Mouse (Mus musculus) heart, adult 8-10 months (tissue): ENCODE measurements at regions not wholly inside any gene's neighbourhood (a gene's known extent, or its start where the extent isn't known, plus 50 kb on each side); places are given as distances from the start of the nearest gene placed in this dataset. TPM values are rescaled to one million over a fixed set of nuclear protein-coding genes. Genes with fewer than 3 reads are reported as not detected.

Experiments used
- DNase-seq: peaks from one replicate; pipeline ENCODE4 v3.0.0; 2022; ENCODE audit warnings: low spot score
- microRNA-seq: library from miRNA; unstranded; fragments of <30 nt; microRNA quantifications from one replicate; pipeline ENCODE4 v1.2.0, GENCODE M21; 2022

DNA sequence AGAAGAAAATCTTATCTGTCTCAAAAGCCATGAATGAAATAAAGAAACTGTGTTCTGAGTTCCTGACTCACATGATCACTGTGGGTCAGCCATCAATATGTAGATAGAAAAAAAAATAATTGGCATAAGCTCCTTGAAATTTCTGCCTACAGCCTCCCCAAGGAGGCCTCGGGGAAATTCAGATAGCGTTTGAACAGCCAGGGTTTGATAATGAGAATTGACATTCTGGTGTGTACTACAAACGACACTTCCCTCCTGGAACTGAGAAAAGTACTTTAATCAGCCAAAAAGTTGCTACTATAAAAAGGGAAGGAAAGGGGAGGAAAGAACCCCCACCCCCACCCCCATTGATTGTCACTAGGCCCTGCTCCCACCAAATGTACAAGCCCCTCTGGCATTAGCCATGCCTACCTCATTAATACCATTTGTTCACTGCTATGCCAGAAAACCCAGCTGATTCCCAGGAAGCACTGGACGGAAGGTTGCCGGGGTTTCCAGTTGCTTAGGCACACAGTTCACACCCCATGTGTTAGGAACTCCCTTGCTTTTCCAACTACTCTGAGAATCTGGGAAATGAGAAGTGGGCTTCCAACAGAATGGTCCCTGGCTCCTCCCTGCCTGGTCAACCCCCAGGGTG, 78.4 kb upstream of the Klf7 start:
- no peak for DNase-seq

- DNase-seq = no peak
These were observed 76.7 kb upstream of the Klf7 start for GRCm38 (mm10) chr1:64198781-64199180.

DNA sequence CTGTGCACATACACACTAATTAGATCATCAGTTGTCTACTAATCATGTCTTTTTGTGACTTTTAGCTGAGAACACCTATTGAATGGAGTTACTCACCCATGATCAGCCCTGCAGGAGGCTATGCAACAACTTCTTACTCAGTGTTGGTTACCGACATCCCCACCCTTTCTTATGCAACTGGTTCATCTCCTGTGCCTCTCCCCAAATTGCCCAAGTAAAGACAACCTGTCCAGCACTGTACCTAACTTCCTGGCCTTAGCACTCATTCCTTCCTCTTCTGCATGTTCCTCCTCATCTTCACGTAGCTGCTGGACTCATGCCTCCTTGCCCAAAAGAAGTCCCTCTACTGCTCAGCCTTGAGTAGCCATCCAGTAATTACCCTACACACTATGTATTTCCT, 76.2 kb upstream of the Klf7 start:
- no peak for DNase-seq

GRCm38 (mm10) chr1:64195970-64196491, 73.9 kb upstream of the Klf7 start:
- DNase-seq = peak; percentile 46

GRCm38 (mm10) chr1:64195294-64195693, 73.2 kb upstream of the Klf7 start:
- peak; percentile 30 for DNase-seq

- DNase-seq = no peak
These were observed 71.2 kb upstream of the Klf7 start for GRCm38 (mm10) chr1:64193150-64193838.

DNA sequence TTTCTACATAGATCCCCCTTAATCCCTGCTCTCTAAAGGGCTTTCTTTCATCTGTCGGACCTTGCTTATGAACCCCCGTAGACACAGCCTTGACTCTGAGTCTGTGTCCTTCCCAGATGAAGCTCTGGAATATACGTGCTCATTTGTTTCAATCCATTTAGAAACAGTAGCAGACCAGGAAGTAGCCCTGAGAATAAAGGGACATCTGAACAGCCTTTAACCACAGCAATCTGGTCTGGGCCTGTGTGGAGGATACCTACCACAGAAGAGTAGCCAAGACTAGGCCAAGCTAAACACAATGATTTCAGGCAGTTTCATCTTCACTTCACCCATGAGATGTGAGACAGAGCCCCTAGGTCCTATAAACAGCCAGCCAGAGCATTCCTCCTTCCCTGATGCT, 70.7 kb upstream of the Klf7 start:
- no peak for DNase-seq

DNA sequence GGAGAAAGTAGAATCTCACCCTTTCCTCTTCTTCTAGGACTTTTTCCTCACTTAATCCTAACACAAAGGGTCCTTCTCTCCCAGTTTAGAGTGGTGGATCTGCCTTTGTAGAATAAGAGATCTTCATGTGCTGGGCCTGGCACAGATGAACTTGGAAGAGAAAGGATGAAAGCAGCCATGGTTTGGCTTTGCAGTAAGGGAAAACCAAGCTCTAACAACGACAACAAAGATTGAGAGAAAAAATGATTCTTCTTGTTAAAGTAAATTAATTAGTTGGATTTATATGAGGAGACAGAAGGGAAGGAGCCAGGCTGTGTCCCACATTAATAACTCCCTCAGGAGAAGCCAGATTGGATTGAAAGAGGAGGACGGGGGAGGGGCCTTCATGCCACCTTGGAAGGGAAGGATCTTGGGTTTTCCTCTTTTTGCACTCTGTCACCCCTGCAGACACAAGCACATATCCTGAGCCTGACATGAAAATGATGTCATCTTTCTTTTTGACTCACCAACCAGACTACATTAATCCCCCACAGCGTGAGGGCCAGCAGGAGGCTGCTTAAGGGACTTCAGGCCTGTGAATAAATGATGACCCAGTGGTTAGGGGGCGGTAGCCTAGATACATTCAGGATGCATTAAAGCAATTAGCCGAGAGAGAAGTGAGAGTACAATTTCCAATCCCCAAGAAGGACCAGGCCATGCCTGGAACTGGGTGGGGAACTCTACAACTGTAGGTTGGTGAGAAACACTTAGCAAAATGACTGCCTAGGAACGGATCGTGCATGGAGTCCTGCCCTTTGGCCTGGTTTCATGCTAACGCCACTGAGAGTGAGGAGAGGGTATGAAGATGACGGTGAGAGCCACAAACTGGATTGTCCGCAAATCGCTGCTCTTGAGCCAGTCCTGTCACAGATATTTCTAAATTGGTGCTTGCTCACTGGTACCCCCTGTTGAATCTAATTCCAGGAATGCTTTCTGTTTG, 69.4 kb upstream of the Klf7 start:
- no peak for DNase-seq

DNA sequence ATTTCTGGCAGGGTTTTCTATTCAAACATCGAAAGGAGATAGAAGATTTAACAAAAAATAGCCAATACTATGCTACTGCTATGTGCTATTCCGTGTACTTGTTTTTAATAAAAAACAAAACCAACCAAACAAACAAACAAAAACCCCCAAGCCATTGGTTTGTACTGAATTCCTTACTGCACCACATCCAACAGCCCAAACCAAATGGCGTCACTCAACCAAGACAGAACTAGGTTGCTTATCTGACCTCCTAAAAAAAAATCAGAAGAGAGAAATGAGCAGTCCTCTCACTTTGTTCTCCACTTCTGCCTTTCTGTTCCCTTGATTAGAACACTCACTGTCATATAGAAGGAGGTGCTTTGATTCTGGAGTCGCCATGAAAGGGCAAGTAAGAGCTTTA, 68.6 kb upstream of the Klf7 start:
- DNase-seq = no peak

DNA sequence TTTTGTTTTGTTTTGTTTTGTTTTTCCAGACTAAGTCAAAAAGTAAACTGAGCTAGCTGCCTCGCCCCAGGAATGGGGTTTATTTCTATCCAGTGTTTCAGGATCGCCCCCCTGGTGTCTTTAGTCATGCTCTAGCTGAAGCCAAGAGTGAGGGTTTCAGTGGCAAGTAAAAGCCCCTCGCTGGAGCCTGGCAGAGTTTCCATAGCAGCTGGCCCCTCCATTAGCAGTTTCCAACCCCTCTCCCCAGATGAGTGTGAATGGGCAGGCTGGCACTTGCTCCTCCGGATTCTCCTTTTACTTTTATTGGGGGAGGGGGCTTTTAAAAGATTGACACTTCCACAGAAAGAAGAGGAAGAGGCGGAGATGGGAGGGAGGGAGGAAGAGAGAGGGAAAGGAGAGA, 68.0 kb upstream of the Klf7 start:
- no peak for DNase-seq

DNA sequence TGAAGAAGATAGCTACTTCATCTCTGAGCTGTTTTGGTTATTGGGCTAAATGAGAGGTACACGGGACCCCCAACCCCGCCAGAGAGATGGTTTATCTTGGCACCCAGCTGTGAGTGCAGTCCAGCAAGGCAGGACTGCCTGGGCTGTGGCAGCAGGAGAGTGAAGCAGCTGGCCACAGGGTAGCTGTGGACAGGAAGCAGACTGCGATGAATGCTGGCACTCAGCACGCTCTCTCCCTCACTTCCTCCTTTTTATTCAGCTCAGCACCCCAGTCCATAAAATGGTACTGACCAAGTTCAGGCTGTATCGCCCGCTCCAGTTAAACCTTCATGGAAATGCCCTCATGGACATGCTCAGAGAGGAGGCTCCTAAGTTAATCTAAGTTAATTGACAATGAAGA, 67.4 kb upstream of the Klf7 start:
- peak; percentile 44 for DNase-seq

DNA sequence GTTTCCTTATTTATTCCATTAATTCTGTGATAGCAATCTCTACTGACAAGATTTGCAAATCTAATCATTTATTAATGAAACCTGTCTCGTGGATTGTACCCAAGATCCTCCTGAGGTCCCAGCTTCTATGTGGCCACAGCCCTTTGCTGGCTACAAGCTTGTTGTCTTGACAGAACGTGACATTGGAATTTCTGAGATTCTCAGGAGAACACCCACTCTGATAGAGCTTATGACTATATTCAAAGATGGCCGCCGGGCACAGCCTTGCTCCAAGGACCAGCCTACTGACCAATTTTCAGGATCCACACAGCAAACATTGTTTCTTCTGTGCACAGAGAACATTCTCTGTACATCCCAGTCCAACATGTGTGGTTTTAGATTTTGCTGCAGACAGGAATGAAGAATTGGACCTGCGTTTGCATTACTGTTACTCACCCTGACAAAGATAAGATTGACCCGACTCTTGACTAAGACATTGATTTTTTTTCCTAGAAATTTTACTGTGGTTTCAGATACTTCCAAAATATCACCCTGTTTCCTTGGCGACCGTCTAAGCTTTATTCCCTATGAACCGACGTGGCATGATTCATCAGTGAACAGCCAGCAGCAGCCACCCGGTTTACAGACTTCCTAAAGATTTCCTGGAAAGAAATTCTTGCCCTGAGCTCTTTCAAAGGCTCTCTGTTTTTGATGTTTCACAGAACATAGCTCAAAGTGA, 65.9 kb upstream of the Klf7 start:
- no peak for DNase-seq

- DNase-seq = no peak
These were observed 51.6 kb upstream of the Klf7 start for GRCm38 (mm10) chr1:64173708-64174107.

DNA sequence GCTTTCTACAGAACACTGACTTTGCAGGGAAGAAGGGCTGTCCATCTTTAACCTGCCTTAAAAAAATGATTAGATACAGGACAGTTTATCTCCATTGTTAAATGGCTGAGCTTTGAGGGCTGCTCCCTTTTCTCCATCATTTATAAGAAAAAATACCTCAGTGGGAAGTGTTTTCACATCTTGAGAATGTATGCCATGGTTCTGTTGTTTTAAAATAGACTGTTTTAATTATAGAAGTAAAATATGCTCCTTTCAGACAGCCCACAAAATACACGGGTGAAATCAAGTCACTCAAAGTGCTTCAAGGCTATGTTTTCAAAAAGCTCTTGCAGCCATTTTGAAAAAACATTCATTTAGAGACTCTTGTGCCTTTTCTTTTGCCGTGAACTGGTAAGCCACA, 50.0 kb upstream of the Klf7 start:
- DNase-seq = no peak

Small RNA genes in the stretch of these regions (microRNA-seq; reads per million reads assigned to microRNA genes)
- gene Gm25748 = not detected
